Comparison of ENCODE assay signal across 8 mouse cellular contexts in the genomic region with DNA sequence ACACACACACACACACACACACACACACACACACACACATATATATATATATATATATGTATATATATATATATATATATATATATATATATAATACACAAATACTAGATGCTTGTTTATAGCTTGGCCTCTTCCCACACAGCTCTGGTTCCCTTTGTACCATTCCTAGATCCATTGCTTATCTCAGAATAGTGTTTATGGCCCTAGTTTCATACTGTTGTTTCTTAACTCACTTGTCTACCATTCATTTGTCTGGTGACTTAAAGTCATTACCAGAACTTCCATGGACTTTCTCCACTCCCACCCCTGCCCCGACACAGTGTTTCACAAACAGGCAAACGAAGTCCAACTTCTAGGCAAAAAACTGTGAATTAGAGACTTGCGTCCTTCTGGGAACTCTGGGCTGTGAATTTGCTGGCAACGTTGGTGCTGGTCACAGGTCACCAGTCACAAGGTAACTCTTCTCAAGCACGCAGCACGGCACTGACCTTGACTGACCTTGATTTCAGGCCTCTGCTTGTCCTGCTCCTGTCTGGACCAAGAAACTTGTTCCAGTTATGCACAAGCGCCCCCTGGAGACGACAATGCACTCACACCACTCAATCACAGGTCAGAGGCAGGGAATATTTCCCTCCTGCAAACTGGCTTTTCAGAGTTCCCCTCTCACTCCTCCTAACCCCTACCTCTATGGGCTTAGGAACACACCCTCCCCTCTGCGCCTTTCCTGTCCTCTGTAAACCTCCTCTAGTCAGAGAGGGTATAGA. TPM values are rescaled to one million over a fixed set of nuclear protein-coding genes. Genes with fewer than 3 reads are reported as not detected.
DNase-seq lines count a peak whose midpoint lies in the region; ATAC-seq and TF ChIP-seq lines count a peak whose summit lies in the region.

No protein-coding gene starts in this region.

- no peak for TF ChIP-seq POLR2A in limb, embryonic 14.5 days (IDR thresholded peaks at IDR 0.05; ENCODE audit: borderline replicate concordance, extremely low read depth, insufficient read depth, insufficient read length)

- WGBS in embryonic facial prominence, embryonic 10.5 days, result 33% methylated on average over 9 of the region's 9 CpGs
- 28% methylated on average over 9 of the region's 9 CpGs for WGBS in limb, embryonic 14.5 days
- WGBS in midbrain, postnatal 0 days, result 36% methylated on average over 9 of the region's 9 CpGs

- no peak overlapping the region for H3K4me2 ChIP-seq in limb, embryonic 14.5 days (replicated peaks; ENCODE audit: low read depth, low read length, severe bottlenecking)
- H3K4me2 ChIP-seq in midbrain, postnatal 0 days (ENCODE audit: low read depth, low read length, poor library complexity, severe bottlenecking), result no peak overlapping the region

- no peak overlapping the region for H3K9ac ChIP-seq in limb, embryonic 14.5 days (ENCODE audit: low read depth, low read length, severe bottlenecking)
- no peak overlapping the region for H3K9ac ChIP-seq in midbrain, postnatal 0 days (replicated peaks; ENCODE audit: low read length, poor library complexity, severe bottlenecking)

- ATAC-seq in limb, embryonic 14.5 days (ENCODE audit: low FRiP score, low read depth), result peak; percentile 41; the same call in 1 of the 2 replicates
- no peak for ATAC-seq in midbrain, postnatal 0 days (ENCODE audit: low FRiP score)

- peak; percentile 66 for DNase-seq in 416B (ENCODE audit: low read depth)
- DNase-seq in adrenal gland, postnatal 10 days, result peak; percentile 87
- peak; percentile 74 for DNase-seq in embryonic facial prominence, embryonic 10.5 days (ENCODE audit: low spot score)
- DNase-seq in heart, adult 9 months (ENCODE audit: low spot score in 2 of 2), result peak; percentile 33 to 65
- peak; percentile 94 for DNase-seq in kidney, adult 9 months
- peak; percentile 17 for DNase-seq in limb, embryonic 14.5 days (ENCODE audit: low spot score)
- peak; percentile 62 for DNase-seq in midbrain, postnatal 0 days (ENCODE audit: low spot score)
- peak; percentile 74 for DNase-seq in splenic B cell, adult 2 months (ENCODE audit: low read depth, low spot score)

- no peak overlapping the region for H3K4me3 ChIP-seq in embryonic facial prominence, embryonic 10.5 days
- no peak overlapping the region for H3K4me3 ChIP-seq in limb, embryonic 14.5 days (replicated peaks; ENCODE audit: low read length)
- H3K4me3 ChIP-seq in midbrain, postnatal 0 days (ENCODE audit: low read depth, low read length), result no peak overlapping the region

- H3K9me3 ChIP-seq in embryonic facial prominence, embryonic 10.5 days, result 0 out of 2 replicates have a peak, but pooled peaks cover 4% of the 10 kb centered on the region
- H3K9me3 ChIP-seq in limb, embryonic 14.5 days (ENCODE audit: control insufficient read depth, low read length), result peaks cover 5% of the 10 kb centered on the region; the same call in 1 of the 2 replicates
- H3K9me3 ChIP-seq in midbrain, postnatal 0 days (ENCODE audit: low read length), result no peaks in the 10 kb centered on the region

- no peak overlapping the region for H3K27ac ChIP-seq in embryonic facial prominence, embryonic 10.5 days (replicated peaks)
- H3K27ac ChIP-seq in limb, embryonic 14.5 days (replicated peaks; ENCODE audit: low read depth, low read length), result no peak overlapping the region
- no peak overlapping the region for H3K27ac ChIP-seq in midbrain, postnatal 0 days (ENCODE audit: low read depth, low read length)

- H3K36me3 ChIP-seq in embryonic facial prominence, embryonic 10.5 days (replicated peaks), result no peaks in the 10 kb centered on the region
- H3K36me3 ChIP-seq in limb, embryonic 14.5 days (ENCODE audit: control insufficient read depth, insufficient read depth, low read length), result no peaks in the 10 kb centered on the region
- H3K36me3 ChIP-seq in midbrain, postnatal 0 days (ENCODE audit: insufficient read depth, low read length), result no peaks in the 10 kb centered on the region
- H3K36me3 ChIP-seq in splenic B cell, adult 2 months (ENCODE audit: control insufficient read depth, insufficient read depth, low read length, poor library complexity, severe bottlenecking), result no peaks in the 10 kb centered on the region

- H3K4me1 ChIP-seq in embryonic facial prominence, embryonic 10.5 days, result peaks cover 5% of the 10 kb centered on the region; the same call in 1 of the 2 replicates
- H3K4me1 ChIP-seq in limb, embryonic 14.5 days (ENCODE audit: control insufficient read depth, insufficient read depth, low read length), result no peaks in the 10 kb centered on the region
- no peaks in the 10 kb centered on the region for H3K4me1 ChIP-seq in midbrain, postnatal 0 days (ENCODE audit: insufficient read depth, low read length)

- no peaks in the 10 kb centered on the region for H3K27me3 ChIP-seq in embryonic facial prominence, embryonic 10.5 days (replicated peaks; ENCODE audit: low read depth, poor library complexity, severe bottlenecking)
- no peaks in the 10 kb centered on the region for H3K27me3 ChIP-seq in limb, embryonic 14.5 days (ENCODE audit: control insufficient read depth, insufficient read depth, low read length)
- H3K27me3 ChIP-seq in midbrain, postnatal 0 days (ENCODE audit: insufficient read depth, low read length), result no peaks in the 10 kb centered on the region
- no peaks in the 10 kb centered on the region for H3K27me3 ChIP-seq in splenic B cell, adult 2 months (ENCODE audit: control insufficient read depth, insufficient read depth, low read length, poor library complexity, severe bottlenecking)

- TF ChIP-seq CTCF in midbrain, postnatal 0 days (IDR thresholded peaks at IDR 0.05), result peak; percentile 73

RNA-seq across cellular contexts. Expression of a gene that starts 3.1 kb away (rescaled TPM):
- 100 to 1,000 TPM; 313 to 789 TPM for total RNA-seq in adrenal gland, postnatal 10 days (2021)
- 0.22 TPM in 1 of 2 replicates, not detected in the other for polyA plus RNA-seq in embryonic facial prominence, embryonic 10.5 days (2016; fragmentation: Nextera tagmentation; extraction: Ambion mirVana)
- polyA plus RNA-seq in limb, embryonic 14.5 days (2012; rRNA removed), result 0.96 and 1.1 TPM in 2 replicates
- polyA plus RNA-seq in limb, embryonic 14.5 days (2014; fragmentation: Nextera tagmentation; extraction: Ambion mirVana), result 0.26 TPM in 1 of 2 replicates, not detected in the other
- not detected in 2 replicates for total RNA-seq in midbrain, postnatal 0 days (2014; rRNA removed)
- polyA plus RNA-seq in midbrain, postnatal 0 days (2015; fragmentation: Nextera tagmentation; extraction: Ambion mirVana), result 0.20 TPM in 1 of 2 replicates, not detected in the other

RNA-seq across cellular contexts. Expression of a gene that starts 21.6 kb away (rescaled TPM):
- total RNA-seq in adrenal gland, postnatal 10 days (2021), result 10 to 100 TPM; 19.6 to 25.2 TPM
- 94.9 and 104 TPM in 2 replicates for polyA plus RNA-seq in embryonic facial prominence, embryonic 10.5 days (2016; fragmentation: Nextera tagmentation; extraction: Ambion mirVana)
- polyA plus RNA-seq in limb, embryonic 14.5 days (2012; rRNA removed), result 55.1 and 80.3 TPM in 2 replicates
- polyA plus RNA-seq in limb, embryonic 14.5 days (2014; fragmentation: Nextera tagmentation; extraction: Ambion mirVana), result 30.3 and 34.5 TPM in 2 replicates
- 391 and 571 TPM in 2 replicates for total RNA-seq in midbrain, postnatal 0 days (2014; rRNA removed)
- 341 and 372 TPM in 2 replicates for polyA plus RNA-seq in midbrain, postnatal 0 days (2015; fragmentation: Nextera tagmentation; extraction: Ambion mirVana)

RNA-seq across cellular contexts. Expression of a gene that starts 30.3 kb away (rescaled TPM):
- 10 to 100 TPM; 32.5 to 45.1 TPM for total RNA-seq in adrenal gland, postnatal 10 days (2021)
- polyA plus RNA-seq in embryonic facial prominence, embryonic 10.5 days (2016; fragmentation: Nextera tagmentation; extraction: Ambion mirVana), result 28.8 and 34.9 TPM in 2 replicates
- 68.3 and 77.4 TPM in 2 replicates for polyA plus RNA-seq in limb, embryonic 14.5 days (2012; rRNA removed)
- 35.1 and 37.0 TPM in 2 replicates for polyA plus RNA-seq in limb, embryonic 14.5 days (2014; fragmentation: Nextera tagmentation; extraction: Ambion mirVana)
- 164 and 171 TPM in 2 replicates for total RNA-seq in midbrain, postnatal 0 days (2014; rRNA removed)
- 108 and 109 TPM in 2 replicates for polyA plus RNA-seq in midbrain, postnatal 0 days (2015; fragmentation: Nextera tagmentation; extraction: Ambion mirVana)

RNA-seq across cellular contexts. Expression of a gene that starts 36.8 kb away (rescaled TPM):
- 100 to 1,000 TPM; 129 to 132 TPM for total RNA-seq in adrenal gland, postnatal 10 days (2021)
- 158 and 163 TPM in 2 replicates for polyA plus RNA-seq in embryonic facial prominence, embryonic 10.5 days (2016; fragmentation: Nextera tagmentation; extraction: Ambion mirVana)
- 136 and 176 TPM in 2 replicates for polyA plus RNA-seq in limb, embryonic 14.5 days (2012; rRNA removed)
- 176 and 202 TPM in 2 replicates for polyA plus RNA-seq in limb, embryonic 14.5 days (2014; fragmentation: Nextera tagmentation; extraction: Ambion mirVana)
- 36.4 and 107 TPM in 2 replicates for total RNA-seq in midbrain, postnatal 0 days (2014; rRNA removed)
- polyA plus RNA-seq in midbrain, postnatal 0 days (2015; fragmentation: Nextera tagmentation; extraction: Ambion mirVana), result 170 and 179 TPM in 2 replicates

RNA-seq across cellular contexts. Expression of a gene that starts 37.2 kb away (rescaled TPM):
- 10 to 100 TPM; 48.3 to 57.8 TPM for total RNA-seq in adrenal gland, postnatal 10 days (2021)
- polyA plus RNA-seq in embryonic facial prominence, embryonic 10.5 days (2016; fragmentation: Nextera tagmentation; extraction: Ambion mirVana), result 61.2 and 64.1 TPM in 2 replicates
- 181 and 182 TPM in 2 replicates for polyA plus RNA-seq in limb, embryonic 14.5 days (2012; rRNA removed)
- polyA plus RNA-seq in limb, embryonic 14.5 days (2014; fragmentation: Nextera tagmentation; extraction: Ambion mirVana), result 106 and 110 TPM in 2 replicates
- 62.1 and 90.0 TPM in 2 replicates for total RNA-seq in midbrain, postnatal 0 days (2014; rRNA removed)
- polyA plus RNA-seq in midbrain, postnatal 0 days (2015; fragmentation: Nextera tagmentation; extraction: Ambion mirVana), result 84.9 and 95.3 TPM in 2 replicates

Comparison
In these comparisons a context has a peak if more than half of its experiments do, and no peak if none do; other contexts are left out.
1. DNase-seq: peak in every context shown above with its lines; median percentile 94 in kidney, adult 9 months; 87 in adrenal gland, postnatal 10 days; 74 in embryonic facial prominence, embryonic 10.5 days; 74 in splenic B cell, adult 2 months; 66 in 416B; 62 in midbrain, postnatal 0 days; 49 in heart, adult 9 months; 17 in limb, embryonic 14.5 days.